Mouse (Mus musculus) adrenal gland, postnatal 14 days (tissue): ENCODE measurements around the gene Nmrk2. TPM values are rescaled to one million over a fixed set of nuclear protein-coding genes. Genes with fewer than 3 reads are reported as not detected.
A peak's percentile ranks its signal among the peaks of the same experiment; 100 is the strongest.

Experiments used
- DNase-seq: peaks from one replicate; pipeline ENCODE4 v3.0.0; 2021; ENCODE audit warnings: mixed read lengths
- total RNA-seq: library from RNA; stranded (reverse); gene quantifications from 2 replicates; pipeline ENCODE4 v1.2.3, GENCODE M21; 2021

Nmrk2 gene
- total RNA-seq, 1 experiment from 2014 or later: not detected

DNA sequence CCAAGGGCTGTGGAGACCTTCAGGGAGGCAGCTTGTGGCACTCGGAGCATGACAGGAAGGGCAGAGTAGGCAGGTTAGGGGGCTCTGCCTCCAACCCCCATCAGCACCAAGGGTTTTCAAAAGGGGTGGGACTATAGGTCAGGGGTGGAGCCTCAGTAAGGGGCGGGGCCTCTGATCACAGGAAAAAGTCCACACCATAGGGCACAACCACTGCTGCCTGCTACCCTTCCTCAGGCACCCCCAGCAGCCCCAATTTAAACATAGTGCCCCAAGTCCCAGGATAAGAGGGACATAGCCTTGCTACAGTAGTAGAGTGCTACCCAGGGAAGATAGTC is 39.6 kb downstream of the Nmrk2 start:
- DNase-seq: no peak

DNA sequence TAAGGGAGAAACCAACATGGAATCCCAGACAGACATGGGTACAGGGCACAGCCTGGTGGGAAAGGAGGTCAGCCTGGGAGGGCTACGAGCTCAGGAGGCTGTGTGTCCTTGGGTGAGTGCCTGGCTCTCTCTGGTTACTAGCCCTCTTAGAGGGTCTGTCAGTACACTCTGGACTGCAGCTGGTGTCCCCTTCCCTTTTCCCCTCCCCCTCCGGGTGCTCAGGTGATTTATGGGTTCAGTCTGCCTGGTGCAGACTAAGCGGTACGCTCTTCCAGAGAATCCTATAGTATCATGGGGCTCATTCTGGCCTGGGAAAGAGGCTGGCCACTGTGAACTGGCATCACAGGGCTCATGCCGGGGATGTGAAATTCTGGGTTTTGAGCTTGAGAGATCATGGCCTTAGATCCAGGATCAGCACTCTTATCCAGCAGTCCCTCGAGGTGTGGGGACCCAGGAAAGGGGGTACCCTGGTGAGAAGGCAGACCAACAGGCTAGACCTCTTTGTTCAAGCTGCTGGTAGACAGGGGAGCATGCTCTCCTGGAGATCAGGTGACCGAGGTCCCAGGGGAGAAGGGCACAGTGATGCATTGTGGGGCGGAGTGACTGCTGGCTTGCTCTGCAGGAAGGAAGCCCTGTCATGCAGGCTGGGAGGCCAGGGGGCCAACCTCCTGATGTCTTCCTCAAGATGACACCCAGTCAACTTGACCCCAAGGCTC is 40.1 kb downstream of the Nmrk2 start:
- DNase-seq: peak; percentile 80

DNA sequence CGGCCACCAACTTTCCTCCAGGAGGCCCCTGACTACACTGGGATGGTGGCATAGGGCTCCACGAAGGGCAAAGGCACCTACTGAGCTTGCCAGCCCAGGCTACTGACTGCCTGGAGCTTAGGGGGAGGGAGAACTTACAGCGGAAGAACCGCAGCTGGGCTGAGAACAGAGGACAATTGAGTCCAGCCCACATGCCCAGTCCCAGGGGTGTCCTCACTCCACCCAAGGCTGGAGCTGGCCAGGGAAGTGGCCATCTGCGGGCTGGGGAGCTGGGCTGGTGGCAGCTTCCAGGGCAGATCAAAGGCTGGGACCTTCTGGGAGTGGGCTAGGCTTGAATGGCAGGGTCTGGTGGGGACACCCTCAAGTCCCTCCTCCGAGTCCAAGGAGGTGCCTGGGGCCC is 47.1 kb downstream of the Nmrk2 start:
- no peak for DNase-seq

- no peak for DNase-seq
Measured at GRCm38 (mm10) chr10:81154313-81154712, 47.5 kb downstream of the Nmrk2 start.

DNA sequence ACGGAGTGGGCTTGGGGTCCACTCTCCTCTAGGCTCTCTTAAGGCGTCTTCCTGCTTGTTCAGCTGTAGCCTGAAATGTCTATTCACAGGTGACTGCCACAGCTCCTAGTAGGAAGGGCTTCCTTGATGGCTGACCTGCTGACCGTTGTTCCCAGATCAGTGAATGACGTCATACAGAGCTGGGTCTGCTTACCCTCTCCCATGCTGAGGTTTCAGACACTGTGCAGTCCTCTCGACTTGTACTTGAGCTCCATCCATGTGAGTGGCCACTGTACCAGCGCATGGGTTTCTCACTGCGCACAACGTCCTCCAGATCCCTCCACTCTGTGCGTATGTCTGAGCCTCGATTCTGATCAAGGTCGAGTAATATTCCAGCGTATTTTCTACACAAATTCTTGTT is 49.2 kb downstream of the Nmrk2 start:
- no peak for DNase-seq

GRCm38 (mm10) chr10:81151261-81151660 is 50.6 kb downstream of the Nmrk2 start:
- DNase-seq: no peak

Other genes starting within 250 kb of the Nmrk2 start
- 5.9 and 6.2 TPM in 2 replicates for gene Gng7, start 187.1 kb downstream of the Nmrk2 start, total RNA-seq
- 2.1 and 2.3 TPM in 2 replicates for gene Diras1, start 176.4 kb downstream of the Nmrk2 start, total RNA-seq
- 30.3 and 30.5 TPM in 2 replicates for gene Slc39a3, start 164.6 kb downstream of the Nmrk2 start, total RNA-seq
- 212 and 215 TPM in 2 replicates for gene Sgta, start 141.9 kb downstream of the Nmrk2 start, total RNA-seq
- gene Thop1, start 132.0 kb downstream of the Nmrk2 start, total RNA-seq: 56.0 and 60.6 TPM in 2 replicates
- gene Creb3l3, start 103.2 kb downstream of the Nmrk2 start, total RNA-seq: 2.5 and 26.5 TPM in 2 replicates
- gene Map2k2, start 96.1 kb downstream of the Nmrk2 start, total RNA-seq: 161 and 163 TPM in 2 replicates
- 66.9 and 73.8 TPM in 2 replicates for gene Zbtb7a, start 66.8 kb downstream of the Nmrk2 start, total RNA-seq
- 27.3 and 28.3 TPM in 2 replicates for gene Pias4, start 34.1 kb downstream of the Nmrk2 start, total RNA-seq
- 1,390 and 1,511 TPM in 2 replicates for gene Eef2, start 25.4 kb downstream of the Nmrk2 start, total RNA-seq
- gene Dapk3, start 19.0 kb downstream of the Nmrk2 start, total RNA-seq: 58.3 and 62.2 TPM in 2 replicates
- gene 4930442H23Rik, start 18.2 kb downstream of the Nmrk2 start, total RNA-seq: not detected in 2 replicates
- 2.1 and 3.5 TPM in 2 replicates for gene Atcay, start 28.8 kb upstream of the Nmrk2 start, total RNA-seq
- gene Zfr2, start 31.1 kb upstream of the Nmrk2 start, total RNA-seq: 11.0 and 12.5 TPM in 2 replicates
- 2.1 and 2.9 TPM in 2 replicates for gene Matk, start 50.9 kb upstream of the Nmrk2 start, total RNA-seq
- 108 and 113 TPM in 2 replicates for gene Mrpl54, start 64.9 kb upstream of the Nmrk2 start, total RNA-seq
- gene Apba3, start 64.9 kb upstream of the Nmrk2 start, total RNA-seq: 95.0 and 100 TPM in 2 replicates
- 0.90 and 1.6 TPM in 2 replicates for gene Tjp3, start 89.5 kb upstream of the Nmrk2 start, total RNA-seq
- 38.7 and 46.9 TPM in 2 replicates for gene Pip5k1c, start 90.9 kb upstream of the Nmrk2 start, total RNA-seq
- 33.1 and 40.7 TPM in 2 replicates for gene Cactin, start 119.1 kb upstream of the Nmrk2 start, total RNA-seq
- 38.6 and 47.0 TPM in 2 replicates for gene Tbxa2r, start 126.7 kb upstream of the Nmrk2 start, total RNA-seq
- 4.6 and 5.1 TPM in 2 replicates for gene Gipc3, start 141.2 kb upstream of the Nmrk2 start, total RNA-seq
- 83.0 and 90.1 TPM in 2 replicates for gene Hmg20b, start 148.4 kb upstream of the Nmrk2 start, total RNA-seq
- gene Mfsd12, start 155.4 kb upstream of the Nmrk2 start, total RNA-seq: 15.2 and 16.3 TPM in 2 replicates
- gene 4930404N11Rik, start 163.8 kb upstream of the Nmrk2 start, total RNA-seq: 2.0 and 2.1 TPM in 2 replicates
- 40.5 and 43.3 TPM in 2 replicates for gene Fzr1, start 176.5 kb upstream of the Nmrk2 start, total RNA-seq
- gene Dohh, start 182.4 kb upstream of the Nmrk2 start, total RNA-seq: 52.6 and 55.6 TPM in 2 replicates
- gene Gm48551, start 182.4 kb upstream of the Nmrk2 start, total RNA-seq: 0.48 and 1.6 TPM in 2 replicates
- 0.64 and 2.1 TPM in 2 replicates for gene Gm48552, start 187.0 kb upstream of the Nmrk2 start, total RNA-seq
- 0.94 and 1.9 TPM in 2 replicates for gene Smim24, start 191.0 kb upstream of the Nmrk2 start, total RNA-seq